Mouse (Mus musculus) intestine, embryonic 15.5 days (tissue): Measurements from ENCODE around the gene Scand1. TPM values are rescaled to one million over a fixed set of nuclear protein-coding genes. Genes with fewer than 3 reads are reported as not detected.

Experiments
- ATAC-seq: fragments of 200-750 bp; cut with Nextera tagmentation; 2 replicates; pipeline ENCODE4 v1.8.0; 2017; ENCODE audit warnings: moderate TSS enrichment, moderate library complexity
- H3K27ac ChIP-seq: fragments of 300-500 bp; sonication (generic); 2 replicates; pipeline ENCODE4 v1.5.1; 2015; ENCODE audit warnings: mild to moderate bottlenecking, inconsistent platforms
- H3K27me3 ChIP-seq: fragments of 300-500 bp; sonication (generic); replicated peaks from 2 replicates; pipeline ENCODE4 v1.6.1; 2015; ENCODE audit warnings: inconsistent platforms
- H3K36me3 ChIP-seq: fragments of 300-500 bp; sonication (generic); 2 replicates; pipeline ENCODE4 v1.6.1; 2015; ENCODE audit warnings: inconsistent platforms
- H3K4me1 ChIP-seq: fragments of 300-500 bp; sonication (generic); replicated peaks from 2 replicates; pipeline ENCODE4 v1.6.1; 2015; ENCODE audit warnings: inconsistent platforms
- H3K4me2 ChIP-seq: fragments of 300-500 bp; sonication (generic); replicated peaks from 2 replicates; pipeline ENCODE4 v1.6.1; 2015; ENCODE audit warnings: mild to moderate bottlenecking, inconsistent platforms
- H3K4me3 ChIP-seq: fragments of 300-500 bp; sonication (generic); replicated peaks from 2 replicates; pipeline ENCODE4 v1.5.1; 2015; ENCODE audit warnings: inconsistent platforms
- H3K9ac ChIP-seq: fragments of 300-500 bp; sonication (generic); 2 replicates; pipeline ENCODE4 v1.6.1; 2015; ENCODE audit warnings: inconsistent platforms
- H3K9me3 ChIP-seq: fragments of 300-500 bp; sonication (generic); 2 replicates; pipeline ENCODE4 v1.6.1; 2016; ENCODE audit warnings: inconsistent platforms
- WGBS: fragments of 180-500 bp; shearing (Covaris S2); methylation state at CpG from one replicate; pipeline ENCODE4 v1.1.7; 2015; 5-methylcytosine and 5-hydroxymethylcytosine counted together
- polyA plus RNA-seq: library from polyadenylated mRNA; unstranded; fragments of >200 nt; fragmentation: Nextera tagmentation; extraction: Ambion mirVana; gene quantifications from 2 replicates; pipeline ENCODE4 v1.2.1, GENCODE M21; 2015

Scand1 gene
- polyA plus RNA-seq, 1 experiment from 2014 or later = 75.2 TPM

DNA sequence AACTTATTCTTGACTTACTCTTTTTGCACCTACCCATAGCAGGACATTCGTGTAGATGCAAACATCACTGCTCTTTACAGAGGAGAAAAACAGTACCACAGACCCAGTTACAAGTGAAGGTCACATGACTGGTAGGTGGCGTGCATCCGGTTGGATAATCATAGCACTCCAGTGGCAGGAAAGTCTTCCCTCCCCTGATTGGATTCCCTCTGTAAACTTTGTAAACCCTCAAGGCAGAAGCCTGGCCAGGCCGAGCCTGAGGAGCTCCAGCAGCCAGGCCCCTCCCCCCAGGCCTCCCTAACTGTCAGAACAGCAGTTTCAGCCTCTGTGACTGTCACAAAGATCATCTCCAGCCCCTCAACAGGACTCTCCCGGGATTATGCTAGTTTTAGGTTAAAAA, 12.2 kb upstream of the Scand1 start:
- no peaks in the 10 kb centered on the region for H3K27me3 ChIP-seq
- 17% methylated on average over 5 of the region's 5 CpGs for WGBS
- peaks cover 8% of the 10 kb centered on the region; the same call in 1 of the 2 replicates for H3K4me1 ChIP-seq
- H3K36me3 ChIP-seq = no peaks in the 10 kb centered on the region
- no peak overlapping the region for H3K9ac ChIP-seq
- ATAC-seq = peak; percentile 56
- H3K9me3 ChIP-seq = no peaks in the 10 kb centered on the region
- no peak overlapping the region for H3K4me3 ChIP-seq
- H3K27ac ChIP-seq = peak overlapping the region; percentile 33; the same call in 1 of the 2 replicates
- H3K4me2 ChIP-seq = peak overlapping the region; percentile 12; the same call in 1 of the 2 replicates

DNA sequence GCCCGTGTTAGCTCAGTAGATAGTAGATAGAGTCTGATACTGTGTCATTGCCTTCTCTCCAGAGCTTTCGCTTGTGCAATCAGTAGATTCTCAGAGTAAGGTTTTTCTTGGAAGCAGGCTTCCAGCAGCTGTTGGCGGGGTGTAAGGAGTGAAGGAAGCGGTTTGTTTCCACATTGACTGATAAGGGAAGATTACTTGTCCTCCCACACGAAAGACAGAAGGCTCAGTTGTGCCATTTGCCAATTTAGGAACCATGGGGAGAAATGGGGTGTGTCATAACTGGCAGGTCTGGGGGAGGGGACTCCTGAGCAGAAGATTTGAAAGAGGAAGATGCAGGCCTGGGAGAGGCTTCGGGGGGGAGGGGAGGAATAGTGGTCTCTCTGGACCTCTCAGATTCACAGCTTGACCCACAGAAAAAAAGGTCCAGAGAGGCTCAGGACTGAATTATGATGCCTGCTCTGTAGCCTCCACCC, 11.6 kb upstream of the Scand1 start:
- H3K27me3 ChIP-seq = no peaks in the 10 kb centered on the region
- no peaks in the 10 kb centered on the region for H3K36me3 ChIP-seq
- no peaks in the 10 kb centered on the region for H3K9me3 ChIP-seq
- 39% methylated on average over 6 of the region's 6 CpGs for WGBS
- no peak for ATAC-seq
- H3K9ac ChIP-seq = no peak overlapping the region
- H3K4me1 ChIP-seq = peaks cover 8% of the 10 kb centered on the region; the same call in 1 of the 2 replicates
- H3K4me3 ChIP-seq = no peak overlapping the region
- H3K27ac ChIP-seq = peak overlapping the region; percentile 33; the same call in 1 of the 2 replicates
- peak overlapping the region; percentile 12; the same call in 1 of the 2 replicates for H3K4me2 ChIP-seq

DNA sequence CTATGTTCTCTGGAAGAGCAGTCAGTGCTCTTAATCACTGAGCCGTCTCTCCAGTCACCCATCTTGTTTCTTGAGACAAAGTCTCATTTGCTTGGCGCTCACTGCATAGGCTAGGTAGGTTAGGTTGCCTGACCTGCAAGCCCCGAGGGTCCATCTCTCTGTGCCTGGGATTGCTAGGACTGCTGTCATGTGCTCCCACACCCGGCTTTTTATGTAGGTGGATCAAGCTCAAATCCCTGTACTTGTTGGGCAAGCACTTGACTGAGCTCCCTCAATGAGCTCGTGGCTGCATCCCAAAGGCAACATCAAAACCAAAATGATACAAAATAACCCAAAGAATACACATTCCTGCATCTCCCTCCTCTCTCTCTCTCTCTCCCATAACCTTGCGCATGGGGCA, 9.0 kb upstream of the Scand1 start:
- no peak overlapping the region for H3K4me2 ChIP-seq
- WGBS = 87% methylated on average over 6 of the region's 6 CpGs
- ATAC-seq = no peak

DNA sequence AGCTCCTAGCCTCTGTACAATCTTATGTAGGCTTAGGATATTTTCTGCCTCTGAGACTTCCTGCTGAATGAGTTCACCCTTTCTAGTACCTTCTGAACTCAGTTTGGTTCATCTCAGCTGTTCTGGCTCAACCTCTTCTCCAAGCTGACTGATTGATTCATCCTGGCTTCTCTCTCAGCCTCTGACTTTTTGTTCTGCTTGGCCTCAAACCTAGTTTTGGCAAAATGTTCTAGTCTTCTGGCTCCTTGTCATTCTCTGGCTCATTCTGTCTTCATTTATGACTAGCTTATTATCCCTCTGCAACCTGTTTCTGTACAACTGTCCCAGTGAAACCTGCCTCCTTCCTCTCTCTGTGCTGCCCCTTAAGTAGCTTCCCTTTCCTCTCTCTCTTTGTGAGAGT, 6.0 kb upstream of the Scand1 start:
- Histone ChIP-seq H3K9me3 (no peaks in the 10 kb centered on the region), H3K27ac (no peak overlapping the region), H3K27me3 (no peaks in the 10 kb centered on the region), H3K4me2 (no peak overlapping the region), H3K4me3 (no peak overlapping the region), H3K36me3 (no peaks in the 10 kb centered on the region), H3K4me1 (no peaks in the 10 kb centered on the region), H3K9ac (no peak overlapping the region)
- ATAC-seq = no peak

More for the DNA sequence above, 9.0 kb upstream of the Scand1 start:
- no peak overlapping the region for H3K9ac ChIP-seq
- no peak overlapping the region for H3K4me3 ChIP-seq
- no peak overlapping the region for H3K27ac ChIP-seq
- H3K9me3 ChIP-seq = no peaks in the 10 kb centered on the region
- H3K4me1 ChIP-seq = peaks cover 8% of the 10 kb centered on the region; the same call in 1 of the 2 replicates
- no peaks in the 10 kb centered on the region for H3K36me3 ChIP-seq
- H3K27me3 ChIP-seq = no peaks in the 10 kb centered on the region

DNA sequence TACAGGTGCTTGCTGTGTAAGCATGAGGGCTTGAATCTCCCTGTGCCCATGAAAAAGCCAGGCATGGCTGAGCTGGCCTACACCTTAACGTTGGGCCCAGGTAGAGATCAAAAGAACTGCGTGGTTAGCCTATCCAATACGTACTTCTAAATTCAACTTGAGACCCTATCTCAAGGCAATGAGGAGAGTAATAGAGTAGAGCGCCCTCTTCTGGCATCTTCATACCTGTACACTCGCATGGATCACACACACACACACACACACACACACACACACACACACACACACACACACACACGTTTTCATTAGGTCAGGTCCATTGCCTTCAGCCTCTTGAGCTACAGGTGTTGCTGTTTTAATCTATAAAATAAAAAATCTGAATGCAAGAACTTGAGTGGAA, 2.3 kb upstream of the Scand1 start:
- Histone ChIP-seq H3K4me2 (no peak overlapping the region), H3K27me3 (no peaks in the 10 kb centered on the region), H3K9ac (no peak overlapping the region), H3K4me3 (no peak overlapping the region), H3K4me1 (peaks cover 3% of the 10 kb centered on the region; the same call in 1 of the 2 replicates), H3K9me3 (no peaks in the 10 kb centered on the region), H3K36me3 (no peaks in the 10 kb centered on the region), H3K27ac (no peak overlapping the region)
- no peak for ATAC-seq
- WGBS = 94% methylated on average over 6 of the region's 6 CpGs

DNA sequence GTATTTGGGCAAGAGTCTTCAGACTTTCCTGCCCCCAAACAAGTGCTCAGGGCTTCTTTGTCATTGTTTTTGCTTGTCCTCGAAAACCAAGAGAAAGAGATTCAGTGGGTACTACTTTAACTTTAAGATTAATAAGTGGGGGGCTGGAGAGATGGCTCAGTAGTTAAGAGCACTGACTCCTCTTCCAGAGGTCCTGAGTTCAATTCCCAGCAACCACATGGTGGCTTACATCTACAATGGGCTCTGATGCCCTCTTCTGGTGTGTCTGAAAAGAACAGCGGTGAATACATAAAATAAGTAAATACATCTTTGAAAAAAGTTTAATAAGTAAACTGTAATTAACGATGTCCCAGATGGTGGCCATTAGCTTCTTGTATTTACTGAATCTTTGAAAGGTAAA, 649 bp upstream of the Scand1 start:
- H3K9ac ChIP-seq = peak overlapping the region; percentile 90; the same call in 1 of the 2 replicates
- peak overlapping the region; percentile 81 for H3K4me3 ChIP-seq
- no peak for ATAC-seq
- no peaks in the 10 kb centered on the region for H3K9me3 ChIP-seq
- H3K27me3 ChIP-seq = no peaks in the 10 kb centered on the region
- no peaks in the 10 kb centered on the region for H3K36me3 ChIP-seq
- H3K27ac ChIP-seq = no peak overlapping the region
- peaks cover 3% of the 10 kb centered on the region; the same call in 1 of the 2 replicates for H3K4me1 ChIP-seq
- WGBS = 44% methylated on average over 3 of the region's 3 CpGs
- H3K4me2 ChIP-seq = peak overlapping the region; percentile 88

DNA sequence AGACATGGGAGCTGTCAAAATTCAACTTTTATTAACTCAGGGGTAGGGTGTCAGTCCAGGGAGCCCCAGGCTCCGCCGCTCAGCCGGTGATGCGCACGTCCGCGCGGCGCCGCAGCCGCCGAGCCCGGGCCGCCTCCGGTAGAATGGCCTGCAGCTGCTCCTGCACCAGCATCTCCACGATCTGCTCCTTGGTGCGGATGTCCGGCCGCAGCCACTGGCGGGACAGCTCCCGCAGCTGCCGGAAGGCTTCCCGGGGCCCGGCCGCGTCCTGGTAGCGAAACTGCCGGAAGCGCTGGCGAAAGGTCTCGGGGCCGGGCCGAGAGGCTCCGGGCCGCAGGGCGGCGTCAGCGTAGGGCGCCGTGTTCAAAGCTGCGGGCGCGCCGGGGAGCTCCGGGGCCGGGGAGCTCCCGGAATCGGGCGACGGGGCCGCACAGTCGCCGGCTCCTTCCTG, 638 bp downstream of the Scand1 start:
- WGBS = under 1% methylated on average over 53 of the region's 53 CpGs
- Histone ChIP-seq H3K4me2 (peak overlapping the region; percentile 88), H3K4me1 (peaks cover 3% of the 10 kb centered on the region; the same call in 1 of the 2 replicates), H3K27ac (peak overlapping the region; percentile 98), H3K36me3 (no peaks in the 10 kb centered on the region), H3K9ac (peak overlapping the region; percentile 90), H3K27me3 (no peaks in the 10 kb centered on the region), H3K4me3 (peak overlapping the region; percentile 81), H3K9me3 (no peaks in the 10 kb centered on the region)
- ATAC-seq = peak; percentile 86

DNA sequence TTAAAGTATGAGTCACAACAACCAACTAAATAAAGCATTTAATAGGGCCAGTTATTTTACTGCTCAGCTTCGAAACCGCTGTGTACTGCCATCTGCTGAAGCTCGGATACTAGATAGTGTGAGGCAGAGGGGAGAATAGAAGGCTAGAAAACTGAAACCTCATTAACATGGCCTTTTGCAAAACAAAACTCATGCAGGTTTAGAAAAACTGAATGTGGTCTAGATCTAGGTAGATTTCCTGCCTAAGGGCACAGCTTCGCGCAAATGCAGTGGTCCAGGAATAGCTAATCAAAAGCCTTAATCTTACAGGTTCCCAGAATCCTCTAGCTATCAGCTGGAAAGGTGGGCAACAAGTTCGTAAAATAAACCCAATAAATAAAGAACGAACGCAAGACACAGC, 1.1 kb downstream of the Scand1 start:
- Histone ChIP-seq H3K4me2 (peak overlapping the region; percentile 88), H3K27ac (peak overlapping the region; percentile 98; the same call in 1 of the 2 replicates), H3K9ac (peak overlapping the region; percentile 90), H3K36me3 (no peaks in the 10 kb centered on the region), H3K27me3 (no peaks in the 10 kb centered on the region), H3K4me1 (peaks cover 3% of the 10 kb centered on the region; the same call in 1 of the 2 replicates), H3K9me3 (no peaks in the 10 kb centered on the region), H3K4me3 (peak overlapping the region; percentile 81)
- no peak for ATAC-seq
- 23% methylated on average over 8 of the region's 8 CpGs for WGBS

DNA sequence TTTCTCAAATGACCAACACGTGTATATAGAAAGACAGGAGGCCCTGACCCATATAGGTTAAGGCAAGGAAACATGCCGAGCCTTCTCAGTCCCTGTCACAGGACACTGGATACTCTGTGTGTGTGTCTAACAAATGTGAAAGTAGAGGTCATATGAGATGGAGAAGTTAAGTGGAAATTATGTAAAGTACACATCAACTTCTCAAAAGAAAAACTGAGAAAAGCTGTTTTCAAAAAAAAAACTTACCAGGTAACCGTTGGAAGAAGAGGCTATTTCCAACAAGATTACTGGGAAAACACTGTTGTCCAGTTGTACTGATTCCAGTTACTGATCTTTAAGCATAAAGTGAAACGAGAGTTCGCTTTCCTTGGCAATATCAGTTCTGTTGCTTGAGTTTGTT, 1.6 kb downstream of the Scand1 start:
- no peak for ATAC-seq
- Histone ChIP-seq H3K27ac (no peak overlapping the region), H3K9me3 (no peaks in the 10 kb centered on the region), H3K36me3 (no peaks in the 10 kb centered on the region), H3K4me2 (peak overlapping the region; percentile 88; the same call in 1 of the 2 replicates), H3K4me1 (peaks cover 3% of the 10 kb centered on the region; the same call in 1 of the 2 replicates), H3K9ac (no peak overlapping the region), H3K27me3 (no peaks in the 10 kb centered on the region), H3K4me3 (peak overlapping the region; percentile 81; the same call in 1 of the 2 replicates)
- 90% methylated on average over 5 of the region's 5 CpGs for WGBS

DNA sequence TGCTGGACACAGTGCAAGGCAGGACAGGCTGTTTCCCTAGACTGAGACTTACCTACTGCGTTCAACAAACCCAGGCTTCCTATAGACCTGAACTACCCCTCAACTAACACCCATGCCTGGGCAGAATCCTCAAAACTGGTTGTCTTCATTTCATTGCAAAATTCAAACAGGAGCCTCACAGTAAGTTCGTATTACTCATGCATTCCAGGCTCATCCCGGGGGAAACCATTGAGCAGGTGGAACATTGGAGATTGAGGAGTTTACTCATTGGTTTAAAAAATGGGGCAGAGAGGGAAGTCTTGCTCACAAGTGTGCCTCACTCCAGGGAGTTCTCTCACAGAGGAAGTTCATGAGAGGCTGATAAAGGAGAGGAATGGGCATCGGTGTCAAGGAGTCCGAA, 2.0 kb downstream of the Scand1 start:
- 91% methylated on average over 5 of the region's 5 CpGs for WGBS
- ATAC-seq = no peak
- no peak overlapping the region for H3K4me3 ChIP-seq
- H3K4me2 ChIP-seq = no peak overlapping the region
- no peak overlapping the region for H3K9ac ChIP-seq
- H3K4me1 ChIP-seq = peaks cover 3% of the 10 kb centered on the region; the same call in 1 of the 2 replicates
- no peak overlapping the region for H3K27ac ChIP-seq
- no peaks in the 10 kb centered on the region for H3K27me3 ChIP-seq
- no peaks in the 10 kb centered on the region for H3K36me3 ChIP-seq
- no peaks in the 10 kb centered on the region for H3K9me3 ChIP-seq

DNA sequence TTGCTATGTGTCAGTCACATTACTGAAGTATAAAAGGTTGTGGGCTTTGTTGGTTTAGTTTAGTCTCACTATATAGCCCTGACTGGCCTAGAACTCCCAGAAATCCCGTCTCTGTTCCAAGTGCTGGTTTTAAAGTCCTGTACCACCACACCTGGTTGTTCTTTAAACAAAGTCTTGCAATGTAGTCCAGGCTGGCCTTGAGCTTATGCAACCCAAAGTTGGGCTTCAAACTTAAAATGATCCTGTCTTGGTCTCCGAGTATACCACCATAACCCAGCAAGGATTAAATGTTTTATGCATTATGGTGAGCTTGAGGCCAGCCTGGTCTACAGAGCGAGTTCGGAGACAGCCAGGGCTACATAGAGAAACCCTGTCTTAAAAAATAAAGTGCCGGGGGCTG, 2.6 kb downstream of the Scand1 start:
- H3K4me1 ChIP-seq = peaks cover 3% of the 10 kb centered on the region; the same call in 1 of the 2 replicates
- no peak overlapping the region for H3K27ac ChIP-seq
- H3K4me2 ChIP-seq = no peak overlapping the region
- no peaks in the 10 kb centered on the region for H3K9me3 ChIP-seq
- H3K4me3 ChIP-seq = no peak overlapping the region
- no peaks in the 10 kb centered on the region for H3K27me3 ChIP-seq
- ATAC-seq = no peak
- 91% methylated on average over 5 of the region's 5 CpGs for WGBS
- no peak overlapping the region for H3K9ac ChIP-seq
- H3K36me3 ChIP-seq = no peaks in the 10 kb centered on the region

DNA sequence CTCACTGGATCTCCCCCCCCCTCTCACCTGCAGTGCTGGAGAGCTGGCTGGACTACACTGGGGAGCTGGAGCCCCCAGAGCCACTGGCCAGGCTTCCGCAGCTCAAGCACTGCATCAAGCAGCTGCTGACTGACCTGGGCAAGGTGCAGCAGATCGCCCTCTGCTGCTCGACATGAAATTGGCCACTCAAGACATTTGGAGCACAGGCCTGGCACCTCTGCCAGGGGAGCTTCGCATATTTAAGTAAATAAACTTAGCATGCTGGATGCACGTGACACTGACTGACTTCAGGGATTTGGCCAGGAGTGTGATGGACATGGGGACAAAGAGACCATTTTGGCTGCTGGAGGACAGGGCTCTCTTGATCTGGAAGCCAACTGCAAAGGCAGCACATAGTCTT, 5.2 kb downstream of the Scand1 start:
- peaks cover 3% of the 10 kb centered on the region; the same call in 1 of the 2 replicates for H3K4me1 ChIP-seq
- H3K4me2 ChIP-seq = no peak overlapping the region
- no peak overlapping the region for H3K9ac ChIP-seq
- H3K27me3 ChIP-seq = no peaks in the 10 kb centered on the region
- no peak overlapping the region for H3K27ac ChIP-seq
- ATAC-seq = no peak
- 59% methylated on average over 5 of the region's 5 CpGs for WGBS
- H3K36me3 ChIP-seq = peaks cover 3% of the 10 kb centered on the region; the same call in 1 of the 2 replicates
- H3K4me3 ChIP-seq = no peak overlapping the region
- H3K9me3 ChIP-seq = no peaks in the 10 kb centered on the region

DNA sequence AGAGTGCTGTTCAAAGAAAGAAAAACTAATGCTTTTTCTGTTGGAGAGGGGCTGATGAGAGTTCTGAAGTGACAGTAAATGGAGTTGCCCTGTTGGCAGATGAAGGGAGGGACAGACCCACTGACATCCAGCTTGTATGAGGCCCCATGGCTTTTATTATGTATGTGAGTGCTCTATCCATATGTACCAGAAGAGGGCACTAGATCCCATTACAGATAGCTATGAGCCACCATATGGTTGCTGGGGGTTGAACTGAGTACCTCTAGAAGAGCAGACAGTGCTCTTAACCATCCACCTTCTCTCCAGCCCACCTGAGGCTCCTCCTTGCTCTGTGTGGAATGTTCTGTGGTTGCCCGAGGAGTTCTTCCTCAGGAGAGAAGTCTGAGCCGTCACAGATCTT, 6.7 kb downstream of the Scand1 start:
- Histone ChIP-seq H3K27me3 (no peaks in the 10 kb centered on the region), H3K4me2 (no peak overlapping the region), H3K4me3 (no peak overlapping the region), H3K9ac (no peak overlapping the region), H3K27ac (no peak overlapping the region), H3K9me3 (no peaks in the 10 kb centered on the region), H3K4me1 (no peaks in the 10 kb centered on the region; the same call in 1 of the 2 replicates), H3K36me3 (peaks cover 3% of the 10 kb centered on the region; the same call in 1 of the 2 replicates)
- peak; percentile 36; the same call in 1 of the 2 replicates for ATAC-seq
- 73% methylated on average over 2 of the region's 2 CpGs for WGBS
